Mouse (Mus musculus) heart, embryonic 14.5 days (tissue): ENCODE data around the gene Hint2. TPM values are rescaled to one million over a fixed set of nuclear protein-coding genes. Genes with fewer than 3 reads are reported as not detected.

ENCODE experiments used
- ATAC-seq: fragments of 200-750 bp; cut with Nextera tagmentation; 2 replicates; pipeline ENCODE4 v1.8.0; 2017; ENCODE audit warnings: low read depth, moderate TSS enrichment; ENCODE audit not compliant: insufficient number of reproducible peaks, insufficient read depth, low FRiP score
- H3K27ac ChIP-seq, 2 experiments: fragments of 200-500 bp in 1 of 2; fragments of 300-500 bp in 1 of 2; sonication (generic) in 1 of 2; replicated peaks in 1 of 2; 2 replicates each; pipeline ENCODE4 v1.5.1; 2012 to 2014; ENCODE audit warnings: low read depth in 2 of 2, low read length in 2 of 2, control low read depth in 1 of 2, mild to moderate bottlenecking in 1 of 2, mixed read lengths in 1 of 2; ENCODE audit not compliant: control insufficient read depth in 1 of 2, insufficient read depth in 1 of 2
- H3K27me3 ChIP-seq: fragments of 300-500 bp; sonication (generic); 2 replicates; pipeline ENCODE4 v1.6.1; 2014; ENCODE audit warnings: mild to moderate bottlenecking, low read length, control low read depth; ENCODE audit not compliant: control insufficient read depth, insufficient read depth
- H3K36me3 ChIP-seq: fragments of 300-500 bp; sonication (generic); 2 replicates; pipeline ENCODE4 v1.6.1; 2014; ENCODE audit warnings: mild to moderate bottlenecking, control low read depth, low read length, mixed read lengths; ENCODE audit not compliant: control insufficient read depth, insufficient read depth
- H3K4me1 ChIP-seq, 2 experiments: fragments of 200-500 bp in 1 of 2; fragments of 300-500 bp in 1 of 2; sonication (generic) in 1 of 2; 2 replicates each; pipeline ENCODE4 v1.6.1; 2012 to 2014; ENCODE audit warnings: low read length in 2 of 2, control low read depth in 1 of 2, mixed read lengths in 1 of 2; ENCODE audit not compliant: control insufficient read depth in 2 of 2, insufficient read depth in 2 of 2
- H3K4me2 ChIP-seq: fragments of 300-500 bp; sonication (generic); 2 replicates; pipeline ENCODE4 v1.6.1; 2014; ENCODE audit warnings: mild to moderate bottlenecking, low read length
- H3K4me3 ChIP-seq, 2 experiments: fragments of 200-500 bp in 1 of 2; fragments of 300-500 bp in 1 of 2; sonication (generic) in 1 of 2; 2 replicates each; pipeline ENCODE4 v1.5.1; 2012 to 2014; ENCODE audit warnings: low read length in 2 of 2, mild to moderate bottlenecking in 2 of 2, control low read depth in 1 of 2, low read depth in 1 of 2, moderate library complexity in 1 of 2; ENCODE audit not compliant: control insufficient read depth in 1 of 2, insufficient read depth in 1 of 2
- H3K9ac ChIP-seq: fragments of 300-500 bp; sonication (generic); 2 replicates; pipeline ENCODE4 v1.6.1; 2014; ENCODE audit warnings: mild to moderate bottlenecking, low read length
- H3K9me3 ChIP-seq: fragments of 300-500 bp; sonication (generic); 2 replicates; pipeline ENCODE4 v1.6.1; 2016; ENCODE audit warnings: low read length, control low read depth; ENCODE audit not compliant: control insufficient read depth
- WGBS: fragments of 180-500 bp; shearing (Covaris S2); extraction: QIAGEN DNeasy Blood & Tissue Kit; methylation state at CpG from one replicate; pipeline ENCODE4 v1.1.7; 2014; 5-methylcytosine and 5-hydroxymethylcytosine counted together
- polyA plus RNA-seq: library from polyadenylated mRNA; unstranded; fragments of >200 nt; fragmentation: Nextera tagmentation; extraction: Ambion mirVana; gene quantifications from 2 replicates; pipeline ENCODE4 v1.2.1, GENCODE M21; 2014

Hint2 gene
- polyA plus RNA-seq, 1 experiment from 2014 or later = 213 TPM

DNA sequence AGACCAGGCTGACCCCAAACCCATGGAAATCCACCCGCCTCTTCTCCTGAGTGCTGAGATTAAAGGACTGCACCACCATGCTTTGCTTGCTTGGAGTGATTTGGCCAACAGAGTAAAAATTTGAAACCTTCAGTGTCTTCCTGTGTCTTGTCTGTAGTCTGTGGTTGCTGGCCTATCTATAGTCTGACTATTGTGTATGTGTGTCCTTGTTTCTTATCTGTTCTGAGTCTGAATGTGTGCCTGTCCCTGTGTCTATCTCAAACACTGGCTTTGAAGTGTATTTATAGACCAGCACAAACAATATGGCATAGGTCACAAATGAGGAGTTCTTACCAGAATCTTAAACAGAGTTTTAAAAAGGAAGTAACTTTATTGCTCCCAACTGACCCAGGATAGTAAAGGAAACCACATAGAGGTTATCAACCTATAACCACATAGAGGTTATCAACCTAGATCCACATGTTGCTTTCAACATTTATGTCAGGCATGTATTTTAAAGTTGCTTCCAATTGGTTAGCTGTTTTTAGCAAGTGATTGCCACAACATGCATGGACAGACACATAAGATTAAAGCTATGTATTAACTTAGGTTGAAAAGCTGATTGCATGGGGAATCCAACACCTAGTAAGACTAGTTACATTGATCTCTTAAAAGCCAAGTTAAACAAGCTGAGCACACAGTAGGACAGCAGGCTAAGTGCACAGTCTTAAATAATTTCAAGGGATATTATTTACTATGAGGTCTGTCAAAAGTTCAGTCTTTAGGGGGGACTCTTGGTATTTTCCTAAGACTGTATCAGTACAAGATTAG lies 38.4 kb upstream of the Hint2 start:
- no peak overlapping the region for H3K9ac ChIP-seq
- no peaks in the 10 kb centered on the region for H3K9me3 ChIP-seq
- peaks cover 19 to 30% of the 10 kb centered on the region in 2 experiments for H3K4me1 ChIP-seq
- peak overlapping the region in 1 of 2 experiments; percentile 51; a peak in 2 of 4 replicates for H3K27ac ChIP-seq
- no peak overlapping the region for H3K4me3 ChIP-seq
- no peaks in the 10 kb centered on the region for H3K27me3 ChIP-seq
- no peak for ATAC-seq
- H3K4me2 ChIP-seq = no peak overlapping the region
- peaks cover 6% of the 10 kb centered on the region; the same call in 1 of the 2 replicates for H3K36me3 ChIP-seq
- 78% methylated on average over 1 of the region's 1 CpGs for WGBS

DNA sequence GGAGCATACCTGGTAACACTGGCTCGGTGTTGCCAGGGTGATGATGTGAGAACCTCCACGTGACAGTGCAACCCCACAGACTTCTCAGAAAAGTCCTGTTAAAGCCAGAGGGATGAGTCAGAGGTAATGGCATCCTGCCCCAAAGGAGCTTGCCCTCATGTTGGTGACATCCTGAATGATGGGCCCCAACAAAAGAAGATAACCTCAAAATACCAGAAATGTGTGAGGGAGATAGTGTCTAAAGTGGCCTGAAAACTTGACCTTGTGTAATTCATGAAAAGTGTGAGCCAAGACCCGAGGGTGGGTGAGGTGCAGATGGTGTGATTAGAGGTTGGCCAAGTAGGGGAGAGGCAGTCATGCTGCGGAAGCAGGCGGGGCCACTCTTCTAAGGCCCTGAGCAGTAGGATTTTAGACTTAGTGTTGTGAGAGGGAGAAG lies 37.6 kb upstream of the Hint2 start:
- Histone ChIP-seq H3K27me3 (no peaks in the 10 kb centered on the region), H3K36me3 (peaks cover 9% of the 10 kb centered on the region; the same call in 1 of the 2 replicates), H3K4me3 (no peak overlapping the region), H3K4me1 (peaks cover 19 to 30% of the 10 kb centered on the region in 2 experiments), H3K4me2 (no peak overlapping the region), H3K27ac (no peak overlapping the region), H3K9ac (no peak overlapping the region), H3K9me3 (no peaks in the 10 kb centered on the region)
- WGBS = 37% methylated on average over 5 of the region's 5 CpGs
- no peak for ATAC-seq

DNA sequence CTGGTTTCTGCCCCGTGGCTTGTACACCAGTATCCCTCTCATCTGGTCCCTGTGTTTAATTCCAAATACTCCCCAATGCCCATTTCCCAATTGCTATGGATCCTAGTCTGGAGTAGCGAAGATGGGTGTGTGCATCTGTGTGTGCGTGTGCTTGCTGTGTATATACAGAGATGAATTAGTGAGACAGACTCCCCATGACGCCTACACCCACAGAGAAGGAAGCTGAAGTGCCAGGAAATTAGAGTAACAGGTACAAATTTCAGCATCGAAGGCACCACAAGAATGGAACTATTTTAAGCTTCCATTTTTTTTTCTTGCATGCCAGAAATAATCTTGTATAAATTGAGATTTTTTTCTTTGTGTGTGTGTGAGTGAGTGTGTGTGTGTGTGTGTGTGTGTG lies 34.8 kb upstream of the Hint2 start:
- Histone ChIP-seq H3K27me3 (no peaks in the 10 kb centered on the region), H3K27ac (no peak overlapping the region), H3K9me3 (no peaks in the 10 kb centered on the region), H3K4me2 (no peak overlapping the region), H3K4me1 (peaks cover 14 to 25% of the 10 kb centered on the region in 2 experiments), H3K9ac (no peak overlapping the region), H3K36me3 (peaks cover 23% of the 10 kb centered on the region), H3K4me3 (no peak overlapping the region)
- WGBS = 74% methylated on average over 5 of the region's 5 CpGs
- ATAC-seq = no peak

DNA sequence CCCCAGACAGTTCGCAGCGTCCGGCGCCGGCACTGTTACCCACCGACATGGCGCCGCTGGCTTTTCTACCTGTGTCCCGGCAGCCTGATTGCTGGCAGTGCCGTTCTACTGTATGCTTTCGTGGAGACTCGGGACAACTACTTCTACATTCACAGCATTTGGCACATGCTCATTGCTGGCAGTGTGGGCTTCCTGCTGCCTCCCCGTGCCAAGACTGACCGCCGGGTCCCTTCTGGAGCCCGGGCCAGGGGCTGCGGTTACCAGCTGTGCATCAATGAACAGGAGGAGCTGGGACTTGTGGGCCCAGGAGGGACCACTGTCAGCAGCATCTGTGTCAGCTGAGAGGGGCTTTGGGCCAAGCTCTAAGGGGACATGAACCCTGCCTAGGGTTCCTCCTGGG lies 33.8 kb upstream of the Hint2 start:
- no peaks in the 10 kb centered on the region for H3K27me3 ChIP-seq
- no peak overlapping the region for H3K4me3 ChIP-seq
- no peaks in the 10 kb centered on the region for H3K9me3 ChIP-seq
- peaks cover 31% of the 10 kb centered on the region for H3K36me3 ChIP-seq
- no peak overlapping the region for H3K4me2 ChIP-seq
- H3K4me1 ChIP-seq = peaks cover 6 to 15% of the 10 kb centered on the region in 2 experiments
- no peak overlapping the region for H3K27ac ChIP-seq
- no peak for ATAC-seq
- 94% methylated on average over 17 of the region's 17 CpGs for WGBS
- no peak overlapping the region for H3K9ac ChIP-seq

DNA sequence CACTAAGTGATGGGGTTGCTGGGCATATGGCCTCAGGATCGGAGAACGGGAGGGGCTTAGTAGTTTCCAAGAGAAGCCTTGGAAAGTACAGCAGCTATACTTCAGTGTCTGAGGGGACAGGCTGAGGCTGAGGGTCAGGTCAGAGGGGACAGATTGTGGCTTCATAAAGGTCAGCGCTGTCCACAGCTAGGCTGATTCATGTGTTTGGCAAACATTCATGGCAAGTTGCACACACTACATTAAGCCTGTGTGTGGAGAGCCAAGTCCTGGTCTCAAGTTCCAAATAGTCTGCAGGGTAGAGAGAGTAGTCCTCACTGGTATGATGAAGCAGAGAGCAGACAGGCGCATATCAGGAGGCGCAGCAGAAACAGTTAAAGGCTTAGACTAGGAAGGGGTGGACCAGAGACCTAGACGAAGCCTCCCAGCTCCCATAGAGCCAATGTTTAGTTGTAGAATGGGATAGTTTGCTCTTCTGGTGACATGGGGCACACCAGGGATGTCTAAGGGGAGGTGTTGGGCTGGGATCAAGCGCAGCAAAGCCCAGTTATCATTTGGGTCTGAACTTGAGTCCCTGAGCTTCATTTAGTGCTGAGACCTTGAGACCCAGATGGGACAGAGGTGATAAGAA lies 23.3 kb upstream of the Hint2 start:
- Histone ChIP-seq H3K9me3 (no peaks in the 10 kb centered on the region), H3K4me2 (no peak overlapping the region), H3K27ac (no peak overlapping the region), H3K4me3 (no peak overlapping the region), H3K4me1 (no peaks in the 10 kb centered on the region; a peak in 1 of 4 replicates), H3K36me3 (peaks cover 54% of the 10 kb centered on the region), H3K9ac (no peak overlapping the region), H3K27me3 (no peaks in the 10 kb centered on the region)
- WGBS = 82% methylated on average over 7 of the region's 7 CpGs
- ATAC-seq = no peak

DNA sequence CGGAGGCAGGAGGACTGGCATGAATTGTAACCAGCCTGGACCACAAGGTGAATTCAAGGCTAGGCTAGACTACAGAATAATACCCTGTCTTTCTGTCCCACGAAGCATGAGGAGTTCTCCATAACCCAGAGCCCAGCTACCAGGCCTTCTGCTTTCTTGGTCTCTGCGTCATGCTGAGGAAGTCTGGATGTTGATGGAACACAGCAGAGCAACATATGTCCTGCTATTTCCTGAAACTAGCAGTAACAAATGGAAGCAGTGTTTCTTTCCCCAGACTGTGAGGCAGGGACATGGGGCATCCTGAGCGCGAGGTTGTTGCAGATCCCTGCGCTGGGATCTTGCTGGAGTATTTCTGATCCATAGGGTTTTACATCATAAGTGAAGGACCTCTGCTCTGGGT lies 22.3 kb upstream of the Hint2 start:
- 81% methylated on average over 6 of the region's 6 CpGs for WGBS
- no peak overlapping the region for H3K4me2 ChIP-seq

DNA sequence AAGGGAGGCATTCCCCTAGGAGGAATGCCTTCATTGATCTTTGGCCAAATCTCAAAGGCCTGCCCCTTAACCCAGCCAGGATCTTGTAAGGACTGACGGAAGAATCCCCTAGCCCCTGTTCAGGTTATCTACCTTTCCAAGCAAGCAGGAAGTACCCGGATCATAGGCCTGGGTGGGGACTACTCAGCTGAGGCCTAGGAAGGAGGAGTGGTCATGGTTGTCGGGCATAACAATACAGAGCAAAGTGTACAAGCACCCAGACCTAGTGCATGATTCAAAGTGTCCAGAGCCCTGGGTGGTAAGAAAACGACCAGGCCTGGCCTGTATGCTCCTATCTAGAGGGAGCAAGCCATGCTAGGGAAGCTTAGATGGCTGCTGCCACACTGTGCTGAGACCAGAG lies 19.3 kb upstream of the Hint2 start:
- Histone ChIP-seq H3K27ac (no peak overlapping the region), H3K36me3 (peaks cover 36% of the 10 kb centered on the region), H3K4me2 (no peak overlapping the region), H3K9ac (no peak overlapping the region), H3K4me1 (peaks cover 7 to 12% of the 10 kb centered on the region in 2 experiments; a peak in 3 of 4 replicates), H3K27me3 (no peaks in the 10 kb centered on the region), H3K9me3 (no peaks in the 10 kb centered on the region), H3K4me3 (no peak overlapping the region)
- ATAC-seq = no peak
- 66% methylated on average over 4 of the region's 4 CpGs for WGBS

More for the DNA sequence above, 22.3 kb upstream of the Hint2 start:
- no peak for ATAC-seq
- Histone ChIP-seq H3K4me1 (no peaks in the 10 kb centered on the region; a peak in 1 of 4 replicates), H3K27me3 (no peaks in the 10 kb centered on the region), H3K27ac (no peak overlapping the region), H3K9ac (no peak overlapping the region), H3K36me3 (peaks cover 56% of the 10 kb centered on the region), H3K9me3 (no peaks in the 10 kb centered on the region), H3K4me3 (no peak overlapping the region)
